Mouse (Mus musculus): Measurements from ENCODE around the gene Slc41a2. TPM values are rescaled to one million over a fixed set of nuclear protein-coding genes. Genes with fewer than 3 reads are reported as not detected.

Slc41a2 gene
- polyA plus RNA-seq, 1 experiment from 2014 or later, result 1.5 TPM

GRCm38 (mm10) chr10:83326648-83327285 lies 10.9 kb downstream of the Slc41a2 start:
- no peak overlapping the region for H3K4me3 ChIP-seq
- no peak for ATAC-seq (ENCODE audit: low FRiP score, low read depth)
- no peak overlapping the region for H3K4me2 ChIP-seq (replicated peaks)
- no peaks in the 10 kb centered on the region for H3K27me3 ChIP-seq
- no peaks in the 10 kb centered on the region for H3K9me3 ChIP-seq
- peaks cover 4% of the 10 kb centered on the region; the same call in 1 of the 2 replicates for H3K4me1 ChIP-seq
- H3K9ac ChIP-seq, result no peak overlapping the region
- no peak overlapping the region for H3K27ac ChIP-seq
- 90% methylated on average over 14 of the region's 14 CpGs for WGBS
- no peaks in the 10 kb centered on the region for H3K36me3 ChIP-seq

- 90% methylated on average over 1 of the region's 1 CpGs for WGBS
- H3K4me1 ChIP-seq, result peaks cover 4% of the 10 kb centered on the region; the same call in 1 of the 2 replicates
- H3K36me3 ChIP-seq, result no peaks in the 10 kb centered on the region
- no peak overlapping the region for H3K4me3 ChIP-seq
- no peak overlapping the region for H3K27ac ChIP-seq
- H3K9me3 ChIP-seq, result no peaks in the 10 kb centered on the region
- H3K9ac ChIP-seq, result no peak overlapping the region
- H3K4me2 ChIP-seq (replicated peaks), result no peak overlapping the region
- ATAC-seq (ENCODE audit: low FRiP score, low read depth), result no peak
- H3K27me3 ChIP-seq, result no peaks in the 10 kb centered on the region
Measured at GRCm38 (mm10) chr10:83325903-83326302, 11.8 kb downstream of the Slc41a2 start.

GRCm38 (mm10) chr10:83324871-83325270 lies 12.8 kb downstream of the Slc41a2 start:
- 78% methylated on average over 3 of the region's 3 CpGs for WGBS
- H3K4me3 ChIP-seq, result no peak overlapping the region
- no peak overlapping the region for H3K4me2 ChIP-seq (replicated peaks)
- H3K9ac ChIP-seq, result no peak overlapping the region
- H3K9me3 ChIP-seq, result no peaks in the 10 kb centered on the region
- no peak for ATAC-seq (ENCODE audit: low FRiP score, low read depth)
- no peaks in the 10 kb centered on the region for H3K36me3 ChIP-seq
- no peaks in the 10 kb centered on the region for H3K27me3 ChIP-seq
- H3K27ac ChIP-seq, result no peak overlapping the region
- H3K4me1 ChIP-seq, result peaks cover 3% of the 10 kb centered on the region; the same call in 1 of the 2 replicates

GRCm38 (mm10) chr10:83322551-83323100 lies 15.1 kb downstream of the Slc41a2 start:
- ATAC-seq (ENCODE audit: low FRiP score, low read depth), result no peak
- no peaks in the 10 kb centered on the region for H3K4me1 ChIP-seq
- no peak overlapping the region for H3K9ac ChIP-seq
- no peak overlapping the region for H3K27ac ChIP-seq
- 52% methylated on average over 7 of the region's 7 CpGs for WGBS
- no peak overlapping the region for H3K4me3 ChIP-seq
- H3K4me2 ChIP-seq (replicated peaks), result no peak overlapping the region
- H3K36me3 ChIP-seq, result no peaks in the 10 kb centered on the region
- H3K9me3 ChIP-seq, result no peaks in the 10 kb centered on the region
- no peaks in the 10 kb centered on the region for H3K27me3 ChIP-seq

GRCm38 (mm10) chr10:83321528-83321927 lies 16.2 kb downstream of the Slc41a2 start:
- 81% methylated on average over 6 of the region's 6 CpGs for WGBS

GRCm38 (mm10) chr10:83320870-83321269 lies 16.8 kb downstream of the Slc41a2 start:
- Histone ChIP-seq H3K4me1 (no peaks in the 10 kb centered on the region), H3K4me2 (replicated peaks) (no peak overlapping the region), H3K4me3 (no peak overlapping the region), H3K27ac (no peak overlapping the region), H3K9ac (no peak overlapping the region), H3K27me3 (no peaks in the 10 kb centered on the region), H3K9me3 (no peaks in the 10 kb centered on the region), H3K36me3 (no peaks in the 10 kb centered on the region)
- no peak for ATAC-seq (ENCODE audit: low FRiP score, low read depth)
- WGBS, result 86% methylated on average over 7 of the region's 7 CpGs

More at GRCm38 (mm10) chr10:83321528-83321927, 16.2 kb downstream of the Slc41a2 start:
- H3K27ac ChIP-seq, result no peak overlapping the region
- H3K4me3 ChIP-seq, result no peak overlapping the region
- ATAC-seq (ENCODE audit: low FRiP score, low read depth), result no peak
- H3K27me3 ChIP-seq, result no peaks in the 10 kb centered on the region
- H3K4me2 ChIP-seq (replicated peaks), result no peak overlapping the region
- no peaks in the 10 kb centered on the region for H3K36me3 ChIP-seq
- H3K9me3 ChIP-seq, result no peaks in the 10 kb centered on the region
- H3K9ac ChIP-seq, result no peak overlapping the region
- no peaks in the 10 kb centered on the region for H3K4me1 ChIP-seq

- no peak overlapping the region for H3K27ac ChIP-seq
- no peak overlapping the region for H3K4me3 ChIP-seq
- WGBS, result 73% methylated on average over 6 of the region's 6 CpGs
- no peak for ATAC-seq (ENCODE audit: low FRiP score, low read depth)
- no peak overlapping the region for H3K9ac ChIP-seq
- H3K27me3 ChIP-seq, result no peaks in the 10 kb centered on the region
- no peaks in the 10 kb centered on the region for H3K36me3 ChIP-seq
- no peaks in the 10 kb centered on the region for H3K9me3 ChIP-seq
- no peak overlapping the region for H3K4me2 ChIP-seq (replicated peaks)
- H3K4me1 ChIP-seq, result no peaks in the 10 kb centered on the region
Measured at GRCm38 (mm10) chr10:83320396-83320795, 17.3 kb downstream of the Slc41a2 start.

GRCm38 (mm10) chr10:83313033-83313432 lies 24.6 kb downstream of the Slc41a2 start:
- Histone ChIP-seq H3K4me3 (no peak overlapping the region), H3K27ac (no peak overlapping the region), H3K9me3 (no peaks in the 10 kb centered on the region), H3K9ac (no peak overlapping the region), H3K27me3 (no peaks in the 10 kb centered on the region), H3K36me3 (no peaks in the 10 kb centered on the region), H3K4me1 (no peaks in the 10 kb centered on the region), H3K4me2 (replicated peaks) (no peak overlapping the region)
- WGBS, result 85% methylated on average over 5 of the region's 5 CpGs
- no peak for ATAC-seq (ENCODE audit: low FRiP score, low read depth)

GRCm38 (mm10) chr10:83310356-83310755 lies 27.3 kb downstream of the Slc41a2 start:
- Histone ChIP-seq H3K27ac (no peak overlapping the region), H3K27me3 (no peaks in the 10 kb centered on the region), H3K36me3 (no peaks in the 10 kb centered on the region), H3K4me3 (no peak overlapping the region), H3K4me2 (replicated peaks) (no peak overlapping the region), H3K9me3 (no peaks in the 10 kb centered on the region), H3K4me1 (no peaks in the 10 kb centered on the region), H3K9ac (no peak overlapping the region)
- ATAC-seq (ENCODE audit: low FRiP score, low read depth), result no peak
- WGBS, result 85% methylated on average over 7 of the region's 7 CpGs

GRCm38 (mm10) chr10:83301687-83302086 lies 36.0 kb downstream of the Slc41a2 start:
- Histone ChIP-seq H3K4me2 (replicated peaks) (no peak overlapping the region), H3K27ac (no peak overlapping the region), H3K9me3 (no peaks in the 10 kb centered on the region), H3K27me3 (peaks cover 3% of the 10 kb centered on the region; the same call in 1 of the 2 replicates), H3K36me3 (no peaks in the 10 kb centered on the region), H3K9ac (no peak overlapping the region), H3K4me1 (peaks cover 9% of the 10 kb centered on the region; the same call in 1 of the 2 replicates), H3K4me3 (no peak overlapping the region)
- 79% methylated on average over 4 of the region's 4 CpGs for WGBS
- ATAC-seq (ENCODE audit: low FRiP score, low read depth), result no peak

GRCm38 (mm10) chr10:83301054-83301453 lies 36.6 kb downstream of the Slc41a2 start:
- H3K4me2 ChIP-seq (replicated peaks), result no peak overlapping the region
- no peak for ATAC-seq (ENCODE audit: low FRiP score, low read depth)
- no peak overlapping the region for H3K27ac ChIP-seq
- H3K9ac ChIP-seq, result no peak overlapping the region
- H3K27me3 ChIP-seq, result peaks cover 9% of the 10 kb centered on the region
- peaks cover 9% of the 10 kb centered on the region; the same call in 1 of the 2 replicates for H3K4me1 ChIP-seq
- no peak overlapping the region for H3K4me3 ChIP-seq
- H3K9me3 ChIP-seq, result no peaks in the 10 kb centered on the region
- 50% methylated on average over 3 of the region's 3 CpGs for WGBS
- no peaks in the 10 kb centered on the region for H3K36me3 ChIP-seq

- no peak overlapping the region for H3K9ac ChIP-seq
- H3K27me3 ChIP-seq, result peaks cover 36% of the 10 kb centered on the region
- H3K27ac ChIP-seq, result no peak overlapping the region
- no peaks in the 10 kb centered on the region for H3K9me3 ChIP-seq
- ATAC-seq (ENCODE audit: low FRiP score, low read depth), result no peak
- no peak overlapping the region for H3K4me3 ChIP-seq
- 71% methylated on average over 4 of the region's 4 CpGs for WGBS
- peaks cover 16% of the 10 kb centered on the region for H3K4me1 ChIP-seq
- no peaks in the 10 kb centered on the region for H3K36me3 ChIP-seq
- H3K4me2 ChIP-seq (replicated peaks), result no peak overlapping the region
Measured at GRCm38 (mm10) chr10:83297017-83297416, 40.7 kb downstream of the Slc41a2 start.

GRCm38 (mm10) chr10:83294746-83295145 lies 42.9 kb downstream of the Slc41a2 start:
- H3K4me3 ChIP-seq, result no peak overlapping the region
- no peak overlapping the region for H3K9ac ChIP-seq
- peaks cover 14% of the 10 kb centered on the region for H3K4me1 ChIP-seq
- H3K36me3 ChIP-seq, result no peaks in the 10 kb centered on the region
- H3K27ac ChIP-seq, result no peak overlapping the region
- H3K4me2 ChIP-seq (replicated peaks), result no peak overlapping the region
- 9% methylated on average over 9 of the region's 9 CpGs for WGBS
- no peaks in the 10 kb centered on the region for H3K9me3 ChIP-seq
- H3K27me3 ChIP-seq, result peaks cover 40% of the 10 kb centered on the region
- ATAC-seq (ENCODE audit: low FRiP score, low read depth), result no peak

Measured in limb, embryonic 13.5 days (tissue).